Mouse (Mus musculus): ENCODE data around the gene Cyb561d1.

Cyb561d1 gene

GRCm38 (mm10) chr3:108203621-108204325 lies 2.8 kb upstream of the Cyb561d1 start:
- peak; percentile 88 for DNase-seq (ENCODE audit: low read depth)

GRCm38 (mm10) chr3:108203212-108203611 lies 2.2 kb upstream of the Cyb561d1 start:
- DNase-seq (ENCODE audit: low read depth), result no peak

- no peak for DNase-seq (ENCODE audit: low read depth)
These were observed 1.5 kb upstream of the Cyb561d1 start for GRCm38 (mm10) chr3:108202506-108202905.

GRCm38 (mm10) chr3:108199231-108199630 lies 1.8 kb downstream of the Cyb561d1 start:
- no peak for DNase-seq (ENCODE audit: low read depth)

- peak; percentile 44 for DNase-seq (ENCODE audit: low read depth)
These were observed 3.9 kb downstream of the Cyb561d1 start for GRCm38 (mm10) chr3:108197066-108197497.

GRCm38 (mm10) chr3:108195941-108196590 lies 4.9 kb downstream of the Cyb561d1 start:
- DNase-seq (ENCODE audit: low read depth), result peak; percentile 44

GRCm38 (mm10) chr3:108195287-108195686 lies 5.7 kb downstream of the Cyb561d1 start:
- no peak for DNase-seq (ENCODE audit: low read depth)

- no peak for DNase-seq (ENCODE audit: low read depth)
These were observed 7.3 kb downstream of the Cyb561d1 start for GRCm38 (mm10) chr3:108193686-108194085.

GRCm38 (mm10) chr3:108189897-108190296 lies 11.1 kb downstream of the Cyb561d1 start:
- no peak for DNase-seq (ENCODE audit: low read depth)

GRCm38 (mm10) chr3:108188716-108189490 lies 12.1 kb downstream of the Cyb561d1 start:
- no peak for DNase-seq (ENCODE audit: low read depth)

GRCm38 (mm10) chr3:108187111-108187795 lies 13.8 kb downstream of the Cyb561d1 start:
- no peak for DNase-seq (ENCODE audit: low read depth)

GRCm38 (mm10) chr3:108186098-108187047 lies 14.6 kb downstream of the Cyb561d1 start, which contains the start of gene Amigo1:
TSS of gene Amigo1 (plus strand) at chr3:108186335.
- peak; percentile 60 for DNase-seq (ENCODE audit: low read depth)

GRCm38 (mm10) chr3:108185460-108186097 lies 15.4 kb downstream of the Cyb561d1 start:
- DNase-seq (ENCODE audit: low read depth), result peak; percentile 33

GRCm38 (mm10) chr3:108184742-108185141 lies 16.3 kb downstream of the Cyb561d1 start:
- DNase-seq (ENCODE audit: low read depth), result no peak

GRCm38 (mm10) chr3:108180514-108180913 lies 20.5 kb downstream of the Cyb561d1 start:
- no peak for DNase-seq (ENCODE audit: low read depth)

GRCm38 (mm10) chr3:108178756-108179715 lies 22.0 kb downstream of the Cyb561d1 start:
- peak; percentile 82 for DNase-seq (ENCODE audit: low read depth)

GRCm38 (mm10) chr3:108174672-108175531 lies 26.1 kb downstream of the Cyb561d1 start:
- DNase-seq (ENCODE audit: low read depth), result peak; percentile 76

- DNase-seq (ENCODE audit: low read depth), result no peak
These were observed 31.8 kb downstream of the Cyb561d1 start for GRCm38 (mm10) chr3:108169199-108169598.
